Mouse (Mus musculus) left cerebral cortex, adult 2 months (tissue): ENCODE data around the gene Naxd. TPM values are rescaled to one million over a fixed set of nuclear protein-coding genes. Genes with fewer than 3 reads are reported as not detected.

Experiments used
- DNase-seq, 2 experiments: peaks; one replicate each; pipeline ENCODE4 v3.0.0; 2021 to 2022; ENCODE audit warnings: low spot score in 2 of 2, mixed read lengths in 1 of 2; ENCODE audit errors: extremely low spot score in 1 of 2
- H3K27ac ChIP-seq: fragments of 200-600 bp; 2 replicates; pipeline ENCODE4 v1.8.1; 2022
- H3K4me3 ChIP-seq: fragments of 200-600 bp; 2 replicates; pipeline ENCODE4 v1.8.1; 2022
- CTCF ChIP-seq: fragments of 200-600 bp; IDR thresholded peaks from 2 replicates; pipeline ENCODE4 v1.8.1; 2022; ENCODE audit warnings: antibody characterized with exemption, mild to moderate bottlenecking, moderate library complexity
- intact Hi-C: fragments of 180-260 bp; cut with DNase I; formaldehyde crosslinking; loops from one replicate; pipeline ENCODE4 v1.15.1; 2025
- total RNA-seq, 2 experiments: library from RNA; stranded (reverse); gene quantifications; 2 replicates each; pipeline ENCODE4 v1.2.3; 2021

Naxd gene
- total RNA-seq, 2 experiments from 2014 or later: 52.8 to 54.6 TPM

DNA sequence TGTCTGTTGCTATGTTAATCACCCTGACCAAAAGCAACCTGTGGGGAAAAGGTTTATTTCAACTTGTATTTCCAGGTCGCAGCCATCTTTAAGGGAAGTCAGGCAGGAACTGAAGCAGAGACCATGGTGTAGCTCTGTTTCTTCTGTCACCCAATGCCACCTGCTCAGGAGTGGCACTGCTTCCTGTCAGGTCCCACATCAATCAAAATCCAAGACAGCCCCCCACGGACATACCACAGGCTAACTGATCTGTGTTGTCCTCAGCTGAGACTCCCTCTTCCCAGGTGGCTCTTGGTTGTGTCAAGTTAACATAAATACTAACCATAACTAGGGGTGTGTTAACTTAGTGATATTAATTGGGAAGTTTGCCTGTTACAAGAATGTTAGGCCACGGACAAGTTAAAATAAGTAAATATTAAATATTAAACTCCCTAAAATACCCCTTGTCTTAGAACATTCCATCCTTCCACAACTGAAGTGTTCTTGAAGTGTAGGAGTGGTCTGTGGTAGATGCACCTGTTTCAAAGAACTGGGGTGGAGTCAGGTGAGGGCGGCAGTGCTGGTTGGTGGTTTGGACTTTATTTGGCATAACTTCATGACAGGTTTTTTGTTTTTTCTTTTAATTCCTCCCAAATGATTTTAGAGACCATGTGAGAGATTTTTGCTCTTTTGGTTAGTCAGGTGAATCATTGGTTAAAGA, 1.6 kb downstream of the Naxd start:
- H3K27ac ChIP-seq: no peak overlapping the region
- no peak for DNase-seq
- no peak for TF ChIP-seq CTCF
- H3K4me3 ChIP-seq: no peak overlapping the region
- intact Hi-C loops: loop anchor here (5.0 kb wide), 2 partner anchors 58 to 103 kb away; partner anchors contain the start of gene Ing1

- no peak for DNase-seq
- no peak overlapping the region for H3K4me3 ChIP-seq
- no peak overlapping the region for H3K27ac ChIP-seq
- TF ChIP-seq CTCF: no peak
- intact Hi-C loops: no loop called here
Observed at GRCm38 (mm10) chr8:11503476-11504232, 6.3 kb downstream of the Naxd start.

DNA sequence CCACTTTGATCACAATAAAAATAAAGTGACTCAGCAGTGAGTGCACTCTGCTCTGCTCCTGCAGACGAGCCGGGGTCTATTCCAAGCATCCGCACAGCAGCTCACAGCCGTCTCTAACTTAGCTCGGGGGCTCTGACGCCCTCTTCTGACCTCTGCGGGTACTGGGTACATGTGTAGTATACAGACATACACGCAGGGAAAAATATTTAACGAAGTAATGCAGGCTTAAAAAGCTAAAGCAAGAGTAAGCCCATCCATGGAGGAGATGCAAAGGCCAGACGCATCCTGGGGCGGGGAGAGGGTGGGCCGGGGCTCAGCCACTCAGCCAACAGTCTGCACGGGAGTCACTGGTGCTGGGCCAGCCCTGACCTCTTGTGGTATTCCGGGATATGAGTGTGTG, 8.8 kb downstream of the Naxd start:
- no peak for DNase-seq
- no peak overlapping the region for H3K4me3 ChIP-seq
- no peak overlapping the region for H3K27ac ChIP-seq
- intact Hi-C loops: no loop called here
- no peak for TF ChIP-seq CTCF

- H3K4me3 ChIP-seq: no peak overlapping the region
- intact Hi-C loops: no loop called here
- H3K27ac ChIP-seq: no peak overlapping the region
- TF ChIP-seq CTCF: peak; percentile 49
- no peak for DNase-seq
Observed at GRCm38 (mm10) chr8:11506802-11507201, 9.5 kb downstream of the Naxd start.

DNA sequence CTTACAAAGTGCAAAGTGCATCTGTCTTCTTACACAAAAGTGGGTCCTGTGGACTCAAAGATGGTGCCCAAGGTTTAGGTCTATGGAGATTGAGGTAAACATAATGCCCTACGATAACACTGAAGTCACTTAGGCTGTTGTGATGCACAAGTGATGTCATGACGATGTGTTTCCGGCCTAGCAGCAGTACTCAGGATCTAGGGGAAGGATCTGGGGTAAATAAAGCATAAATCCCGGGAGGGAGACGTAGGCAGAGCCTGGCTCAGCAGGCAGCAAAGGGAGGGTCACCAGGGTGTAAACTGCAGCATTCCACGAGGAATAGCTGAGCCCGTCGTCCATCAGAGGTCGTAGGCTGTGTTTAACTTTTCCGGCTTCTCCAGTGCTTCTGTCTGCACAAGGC, 11.6 kb downstream of the Naxd start:
- no peak overlapping the region for H3K27ac ChIP-seq
- H3K4me3 ChIP-seq: no peak overlapping the region
- TF ChIP-seq CTCF: no peak
- intact Hi-C loops: no loop called here
- DNase-seq: no peak

- TF ChIP-seq CTCF: no peak; the same call in 1 of the 2 replicates
- no peak overlapping the region for H3K27ac ChIP-seq
- no peak for DNase-seq
- H3K4me3 ChIP-seq: no peak overlapping the region
- intact Hi-C loops: no loop called here
Observed at GRCm38 (mm10) chr8:11510971-11511370, 13.7 kb downstream of the Naxd start.

- DNase-seq: no peak
- TF ChIP-seq CTCF: no peak
- intact Hi-C loops: no loop called here
- Histone ChIP-seq H3K27ac (no peak overlapping the region), H3K4me3 (no peak overlapping the region)
Observed at GRCm38 (mm10) chr8:11512711-11513110, 15.4 kb downstream of the Naxd start.

DNA sequence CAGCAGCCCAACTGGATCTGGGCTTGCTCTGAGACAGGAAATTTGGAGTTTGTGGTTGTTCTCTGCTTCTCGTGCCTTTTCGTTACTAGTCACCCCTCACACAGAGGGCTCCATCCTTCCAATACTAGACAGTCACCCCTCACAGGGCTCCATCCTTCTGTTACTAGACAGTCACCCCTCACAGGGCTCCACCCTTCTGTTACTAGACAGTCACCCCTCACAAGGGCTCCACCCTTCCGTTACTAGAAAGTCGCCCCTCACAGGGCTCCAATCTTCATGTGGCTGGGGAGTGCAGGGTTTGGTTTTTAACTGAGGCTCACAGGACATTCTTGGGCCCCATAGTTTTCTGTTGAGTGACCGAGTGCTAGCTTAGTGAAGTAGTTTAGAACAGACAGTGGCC, 15.9 kb downstream of the Naxd start:
- intact Hi-C loops: no loop called here
- TF ChIP-seq CTCF: no peak
- Histone ChIP-seq H3K4me3 (no peak overlapping the region), H3K27ac (no peak overlapping the region)
- no peak for DNase-seq

DNA sequence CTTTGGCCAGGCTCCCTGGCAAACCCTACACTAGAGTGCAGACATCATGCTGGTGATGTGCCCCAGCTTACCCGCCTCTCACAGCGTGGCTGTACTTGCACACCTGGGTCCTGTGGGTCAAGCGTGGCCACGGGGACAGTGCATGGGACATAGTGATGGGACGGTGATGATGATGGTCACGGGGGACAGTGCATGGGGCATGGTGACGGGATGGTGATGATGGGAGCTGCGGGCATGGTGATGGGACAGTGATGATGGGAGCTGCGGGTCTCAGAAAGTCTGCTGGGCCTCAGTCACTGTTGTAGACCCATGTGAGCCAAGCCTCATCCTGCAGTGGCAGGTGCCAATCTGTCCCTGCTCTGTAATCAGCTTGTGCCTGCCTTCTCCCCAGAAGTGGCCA, 19.0 kb downstream of the Naxd start:
- DNase-seq: no peak
- Histone ChIP-seq H3K4me3 (no peak overlapping the region), H3K27ac (no peak overlapping the region)
- TF ChIP-seq CTCF: no peak
- intact Hi-C loops: no loop called here

GRCm38 (mm10) chr8:11517366-11518055, 20.2 kb downstream of the Naxd start:
- no peak for DNase-seq
- intact Hi-C loops: no loop called here

GRCm38 (mm10) chr8:11518056-11518396, 20.7 kb downstream of the Naxd start:
- no peak overlapping the region for H3K27ac ChIP-seq
- TF ChIP-seq CTCF: no peak
- H3K4me3 ChIP-seq: no peak overlapping the region
- intact Hi-C loops: no loop called here
- DNase-seq: no peak

More at GRCm38 (mm10) chr8:11517366-11518055, 20.2 kb downstream of the Naxd start:
- Histone ChIP-seq H3K4me3 (no peak overlapping the region), H3K27ac (no peak overlapping the region)
- no peak for TF ChIP-seq CTCF

- Histone ChIP-seq H3K27ac (no peak overlapping the region), H3K4me3 (no peak overlapping the region)
- TF ChIP-seq CTCF: no peak
- no peak for DNase-seq
- intact Hi-C loops: no loop called here
Observed at GRCm38 (mm10) chr8:11518676-11519075, 21.4 kb downstream of the Naxd start.
